Mouse (Mus musculus): ENCODE measurements around the gene Syna.

The Syna gene

GRCm38 (mm10) chr5:134560071-134560449, at the start of gene Syna:
Syna (minus strand) TSS chr5:134560171.
- no peak for DNase-seq (ENCODE audit: low spot score)

GRCm38 (mm10) chr5:134607121-134607520, 47.1 kb upstream of the Syna start:
- DNase-seq (ENCODE audit: low spot score), result no peak

DNA sequence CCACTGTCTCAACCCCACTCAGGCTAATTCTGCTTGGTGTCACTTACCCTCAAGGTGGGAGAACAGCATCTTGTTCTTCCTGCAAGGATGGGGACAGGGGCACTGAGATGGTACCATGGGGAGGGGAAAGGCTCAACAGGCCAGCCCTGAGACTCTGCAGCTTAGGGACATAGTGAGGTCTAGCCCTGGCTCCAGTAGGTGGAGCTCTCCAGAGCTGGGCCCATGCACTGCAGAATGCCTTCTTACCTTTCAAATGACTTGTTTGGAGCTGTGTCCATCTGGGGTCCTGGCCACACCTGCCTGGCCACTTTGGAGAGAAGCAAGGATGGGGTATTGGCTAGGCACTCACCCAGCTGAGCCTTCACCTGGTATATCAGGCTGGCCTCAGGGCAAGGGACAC, 46.3 kb upstream of the Syna start:
- no peak for DNase-seq (ENCODE audit: low spot score)

DNA sequence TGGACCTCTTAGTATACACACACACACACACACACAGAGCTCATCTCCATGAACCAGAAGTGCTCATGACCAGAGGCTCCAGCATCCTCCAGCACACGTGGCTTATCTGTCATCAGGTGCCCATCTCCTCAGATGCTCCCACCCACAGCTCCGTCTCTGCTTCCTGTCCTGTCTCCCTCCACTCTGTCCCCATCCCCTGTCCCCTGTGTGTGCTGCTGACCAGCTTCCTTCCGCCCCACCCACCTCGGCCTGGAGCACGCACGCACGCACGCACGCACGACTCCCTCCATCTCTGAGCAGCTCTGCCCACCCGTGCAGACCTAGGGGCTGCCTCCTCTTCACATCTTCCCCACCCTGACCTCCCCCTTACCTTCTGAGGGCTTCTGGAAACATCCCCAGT, 44.4 kb upstream of the Syna start:
- no peak for DNase-seq (ENCODE audit: low spot score)

DNA sequence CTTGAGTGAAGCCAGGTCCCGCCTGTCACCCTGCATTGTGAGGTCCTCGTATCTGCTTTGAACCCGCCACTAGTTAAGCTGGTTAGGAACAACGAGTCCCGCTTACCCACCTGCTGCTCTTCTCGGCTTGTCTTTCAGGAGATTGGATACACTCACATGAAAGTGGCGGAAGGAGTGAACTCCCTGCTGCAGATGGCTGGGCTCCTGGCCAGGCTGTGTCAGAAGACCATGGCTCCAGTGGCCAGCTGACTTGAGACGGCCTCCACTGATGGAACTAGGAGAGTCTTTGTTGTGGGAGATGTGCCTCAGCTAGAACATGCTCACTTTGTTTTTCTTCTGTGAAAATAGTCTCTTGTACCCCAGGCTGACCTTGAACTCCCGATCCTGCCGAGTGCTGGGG, 37.7 kb upstream of the Syna start:
- no peak for DNase-seq (ENCODE audit: low spot score)

DNA sequence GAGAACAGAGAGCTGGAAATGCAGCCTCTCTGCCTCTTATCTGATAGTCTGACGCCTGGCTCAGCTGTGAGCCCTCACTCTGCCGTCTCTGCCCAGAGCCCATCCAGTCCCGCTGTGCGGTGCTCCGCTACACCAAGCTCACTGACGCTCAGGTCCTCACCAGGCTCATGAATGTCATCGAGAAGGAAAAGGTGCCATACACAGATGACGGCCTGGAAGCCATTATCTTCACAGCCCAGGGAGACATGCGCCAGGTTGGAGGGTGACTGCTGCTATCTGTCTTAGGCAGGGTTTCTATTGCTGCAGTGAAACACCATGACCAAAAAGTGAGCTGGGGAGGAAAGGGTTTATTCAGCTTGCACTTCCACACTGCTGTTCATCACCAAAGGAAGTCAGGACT, 33.1 kb upstream of the Syna start:
- no peak for DNase-seq (ENCODE audit: low spot score)

DNA sequence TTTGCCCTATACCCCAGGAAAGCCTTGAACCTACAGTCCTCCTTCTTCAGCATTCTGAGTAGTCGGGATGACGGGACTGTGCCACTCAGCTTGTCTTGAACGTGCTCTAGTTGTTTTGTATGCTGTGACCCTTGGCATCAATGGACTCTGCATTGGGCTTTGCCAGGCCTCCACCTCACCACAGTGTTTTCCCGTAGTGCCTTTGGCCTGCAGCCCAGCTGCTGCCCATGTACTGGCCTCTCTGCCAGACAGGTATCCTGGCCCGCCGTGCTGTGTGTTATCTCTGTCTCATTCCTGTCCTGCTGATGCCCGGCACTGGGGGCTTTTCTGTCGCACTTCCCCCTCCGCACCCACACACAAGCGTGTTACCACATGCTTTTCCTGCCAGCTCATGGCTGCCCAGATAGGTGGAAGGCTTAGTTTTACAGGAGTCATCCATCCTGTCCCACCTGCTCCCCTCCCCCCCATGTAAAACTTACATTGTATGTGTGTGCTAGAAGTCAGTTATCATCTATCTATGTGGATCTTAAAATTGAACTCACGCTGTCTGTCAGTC, 32.1 kb upstream of the Syna start:
- DNase-seq (ENCODE audit: low spot score), result no peak

DNA sequence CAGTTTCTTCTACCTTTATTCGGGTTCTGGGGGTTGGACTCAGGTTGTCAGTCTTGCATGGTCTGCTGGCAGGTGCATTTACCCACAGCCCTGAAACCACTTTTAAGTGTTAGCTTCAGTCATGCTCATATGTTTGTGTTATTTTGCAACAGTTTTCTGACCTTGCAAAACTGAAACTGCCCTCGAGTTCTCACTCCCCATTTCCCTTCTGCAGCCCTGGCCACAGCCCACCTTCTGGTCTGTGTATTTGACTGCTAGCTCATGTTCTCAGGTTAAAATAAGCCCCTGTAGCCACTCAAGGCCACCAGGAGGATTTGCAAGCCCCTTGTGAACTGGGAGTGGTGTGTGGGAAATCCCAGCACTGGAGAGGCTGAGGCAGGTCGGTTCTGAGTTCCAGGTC, 29.9 kb upstream of the Syna start:
- no peak for DNase-seq (ENCODE audit: low spot score)

DNA sequence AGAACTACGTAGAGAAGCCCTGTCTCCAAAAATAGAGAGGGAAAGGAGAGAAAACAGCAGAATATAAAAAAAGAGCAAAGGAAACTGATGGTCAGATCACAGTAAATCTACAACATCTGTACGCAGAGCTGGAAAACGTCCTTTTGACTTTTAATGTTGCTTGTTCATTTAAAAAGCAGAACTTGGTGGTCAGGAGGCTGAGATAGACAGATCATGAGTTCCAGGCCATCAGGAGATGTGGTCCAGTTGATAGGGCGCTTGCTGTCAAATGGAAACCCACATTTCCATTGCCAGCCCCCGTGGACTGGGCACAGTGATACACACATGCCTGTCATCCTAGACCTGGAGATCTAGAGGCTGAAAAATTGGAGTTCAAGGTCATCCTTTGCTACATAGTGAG, 24.8 kb upstream of the Syna start:
- no peak for DNase-seq (ENCODE audit: low spot score)

- DNase-seq (ENCODE audit: low spot score), result no peak
Measured at GRCm38 (mm10) chr5:134583884-134584213, 23.9 kb upstream of the Syna start.

DNA sequence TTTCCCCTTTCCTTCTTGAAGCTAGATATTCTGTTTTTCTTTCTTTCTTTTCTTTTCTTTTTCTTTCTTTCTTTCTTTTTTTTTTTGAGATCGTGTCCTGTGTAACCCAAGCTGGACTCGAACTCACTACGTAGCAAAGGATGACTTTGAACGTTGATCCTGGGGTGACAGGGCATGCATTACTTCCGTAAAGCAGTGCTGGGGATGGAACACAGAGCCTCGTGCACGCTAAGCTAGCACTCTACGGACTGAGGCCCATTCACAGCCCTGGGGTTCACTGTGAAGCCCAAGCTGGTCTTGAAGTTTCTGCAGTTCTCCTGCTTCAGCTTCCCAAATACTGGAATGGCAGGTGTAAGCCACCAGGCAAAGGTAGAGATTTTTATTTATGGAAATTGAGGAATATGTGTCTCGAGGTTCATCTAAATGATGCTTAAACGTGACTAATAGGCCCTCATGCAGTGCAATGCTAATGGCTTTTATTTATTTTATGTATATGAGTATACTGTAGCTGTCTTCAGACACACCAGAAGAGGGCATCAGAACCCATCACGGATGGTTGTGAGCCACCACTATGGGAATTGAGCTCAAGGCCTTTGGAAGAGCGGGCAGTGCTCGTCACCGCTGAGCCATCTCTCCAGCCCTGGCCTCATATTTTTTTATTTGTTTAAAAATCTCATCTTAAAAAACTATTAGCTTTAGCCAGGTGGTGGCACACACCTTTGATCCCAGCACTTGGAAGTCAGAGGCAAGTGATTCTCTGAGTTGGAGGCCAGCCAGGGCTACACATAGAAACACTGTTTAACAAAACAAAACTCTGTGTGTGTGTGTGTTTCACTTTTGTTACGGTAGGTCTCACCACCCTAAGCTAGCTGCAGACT, 23.3 kb upstream of the Syna start:
- DNase-seq (ENCODE audit: low spot score), result no peak

DNA sequence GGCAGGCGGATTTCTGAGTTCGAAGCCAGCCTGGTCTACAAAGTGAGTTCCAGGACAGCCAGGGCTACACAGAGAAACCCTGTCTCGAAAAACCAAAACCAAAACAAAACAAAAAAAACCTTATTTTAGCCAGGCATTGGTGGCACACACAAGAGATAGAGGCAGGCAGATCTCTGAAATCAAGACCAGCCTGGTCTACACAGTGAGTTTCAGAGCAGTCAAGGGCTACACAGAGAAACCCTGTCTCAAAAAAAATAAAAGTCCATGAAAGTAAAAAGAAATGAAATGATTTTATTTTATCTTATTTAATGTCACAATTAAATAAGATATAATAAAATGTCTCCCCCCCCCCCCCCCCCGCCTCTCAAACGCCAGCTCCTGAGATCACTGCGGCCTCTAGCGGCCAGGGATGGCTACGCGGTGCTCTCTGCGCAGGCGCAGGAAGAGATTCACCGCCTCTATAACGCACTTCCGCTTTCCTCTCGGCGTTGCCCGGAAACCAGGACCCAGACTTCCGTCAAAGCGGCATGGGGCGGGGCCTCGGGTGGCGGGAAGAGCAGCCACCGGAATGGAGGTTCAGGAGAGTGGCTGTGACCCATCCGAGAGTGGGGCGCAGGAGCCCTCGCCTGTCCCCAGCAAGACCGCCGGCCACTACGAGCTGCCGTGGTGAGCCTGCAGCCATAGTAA, 22.4 kb upstream of the Syna start:
- DNase-seq (ENCODE audit: low spot score), result peak; percentile 98

DNA sequence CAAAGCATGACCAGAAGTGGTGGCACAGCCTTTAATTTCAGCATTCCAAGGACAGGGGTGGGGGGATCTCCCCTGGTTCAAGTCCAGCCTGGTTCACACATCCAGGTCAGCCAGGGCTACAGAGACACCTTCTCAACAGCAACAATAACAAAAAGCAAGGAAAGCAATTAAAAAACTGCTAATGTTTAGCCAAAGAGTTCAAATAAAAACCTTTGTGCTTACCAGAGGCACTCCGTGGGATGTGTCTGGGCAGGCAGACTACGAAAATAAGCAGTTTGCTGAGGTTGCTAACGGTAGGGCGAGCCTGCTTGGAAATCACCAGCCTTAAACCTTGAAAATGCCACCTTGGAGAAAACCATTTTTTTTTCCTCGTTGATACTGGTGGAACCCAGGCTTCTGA, 21.2 kb upstream of the Syna start, which contains the start of gene Rfc2:
Gene Rfc2 (plus strand): TSS at position 221 of the 400 bp plus-strand sequence.
- DNase-seq (ENCODE audit: low spot score), result no peak

DNA sequence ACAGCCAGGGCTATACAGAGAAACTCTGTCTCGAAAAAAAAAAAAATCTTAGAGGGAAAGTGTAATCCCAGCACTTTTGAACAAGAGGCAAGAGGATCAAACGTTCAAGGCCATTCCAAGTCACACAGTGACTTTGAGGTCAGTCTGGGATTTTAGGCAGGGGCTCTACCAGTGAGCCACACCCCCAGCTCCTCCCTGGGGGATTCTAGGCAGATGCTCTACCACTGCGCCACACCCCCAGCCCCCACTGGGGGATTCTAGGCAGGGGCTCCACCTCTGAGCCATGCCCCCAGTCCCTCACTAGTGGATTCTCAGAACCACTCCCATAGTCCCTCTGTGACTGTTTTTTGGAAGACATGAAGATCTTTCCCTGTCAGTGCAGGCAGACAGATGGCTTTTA, 19.2 kb upstream of the Syna start:
- DNase-seq (ENCODE audit: low spot score), result no peak

DNA sequence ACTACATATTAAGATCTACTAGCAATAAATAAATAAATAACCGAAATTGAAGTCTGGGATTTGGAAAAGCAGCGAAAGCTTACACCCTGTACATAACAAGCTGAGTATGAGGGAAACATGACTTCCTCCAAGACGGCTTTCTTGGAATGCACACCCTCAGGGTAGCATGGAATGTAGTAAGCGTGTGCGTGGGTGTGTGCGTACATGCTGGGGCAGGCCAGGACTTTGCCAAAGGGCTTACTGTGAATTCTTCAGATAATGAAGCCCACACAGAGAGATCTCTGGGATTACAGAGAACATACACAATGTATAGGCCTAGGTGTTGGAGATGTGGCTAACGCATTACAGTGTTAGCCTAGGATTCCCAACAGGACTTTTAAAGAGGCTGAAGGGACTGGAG, 17.6 kb upstream of the Syna start:
- no peak for DNase-seq (ENCODE audit: low spot score)

DNA sequence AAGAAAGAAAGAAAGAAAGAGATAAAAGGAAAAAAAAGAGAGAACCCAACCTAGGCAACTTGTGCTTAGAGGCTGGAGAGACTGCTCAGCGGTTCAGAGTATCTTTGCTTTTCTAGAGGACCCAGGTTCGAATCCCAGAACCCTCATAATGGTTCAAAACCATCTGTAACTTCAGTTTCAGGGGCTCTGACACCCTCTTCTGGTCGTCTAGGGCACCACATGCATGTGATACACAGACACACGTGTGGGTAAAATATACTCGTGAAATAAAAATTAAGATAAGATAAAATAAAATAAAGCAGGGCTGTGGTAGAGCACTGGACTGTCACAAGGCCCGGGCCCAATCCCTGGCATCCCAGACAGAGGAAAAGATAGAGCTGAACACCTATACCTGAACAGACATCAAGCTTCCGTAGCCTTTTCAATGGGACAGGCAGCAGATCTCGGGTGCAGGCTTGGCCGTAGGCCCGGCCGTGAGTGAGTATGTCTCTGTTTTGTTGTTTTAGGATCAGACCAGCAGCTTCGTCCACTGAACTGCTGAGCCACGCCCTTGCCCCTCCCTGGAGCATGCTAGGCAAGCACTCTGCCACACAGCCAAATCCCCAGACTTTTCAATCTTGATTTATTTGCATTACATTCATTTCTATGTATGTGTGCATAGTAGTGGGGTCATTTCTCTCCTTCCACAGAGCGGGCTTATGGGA, 16.7 kb upstream of the Syna start:
- no peak for DNase-seq (ENCODE audit: low spot score)

DNA sequence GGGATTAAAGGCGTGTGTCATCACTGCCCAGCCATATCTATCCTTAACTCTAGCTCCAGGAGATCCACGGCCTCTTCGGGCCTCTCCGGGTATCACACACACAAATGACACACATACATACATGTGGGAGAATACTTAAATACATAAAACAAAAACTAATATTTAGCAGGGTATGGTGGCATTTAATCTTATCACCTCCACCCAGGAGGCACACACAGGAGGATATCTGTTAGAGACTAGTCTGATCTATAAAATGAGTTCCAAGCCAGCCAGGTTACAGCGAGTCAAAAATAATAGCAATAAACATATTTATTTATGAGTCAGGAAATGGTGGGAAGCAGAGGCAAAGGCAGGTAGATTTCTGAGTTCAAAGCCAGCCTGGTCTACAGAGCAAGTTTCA, 15.9 kb upstream of the Syna start:
- DNase-seq (ENCODE audit: low spot score), result no peak

- no peak for DNase-seq (ENCODE audit: low spot score)
Measured at GRCm38 (mm10) chr5:134572508-134573214, 12.7 kb upstream of the Syna start.

GRCm38 (mm10) chr5:134571730-134572507, 11.9 kb upstream of the Syna start:
- peak; percentile 78 for DNase-seq (ENCODE audit: low spot score)

DNA sequence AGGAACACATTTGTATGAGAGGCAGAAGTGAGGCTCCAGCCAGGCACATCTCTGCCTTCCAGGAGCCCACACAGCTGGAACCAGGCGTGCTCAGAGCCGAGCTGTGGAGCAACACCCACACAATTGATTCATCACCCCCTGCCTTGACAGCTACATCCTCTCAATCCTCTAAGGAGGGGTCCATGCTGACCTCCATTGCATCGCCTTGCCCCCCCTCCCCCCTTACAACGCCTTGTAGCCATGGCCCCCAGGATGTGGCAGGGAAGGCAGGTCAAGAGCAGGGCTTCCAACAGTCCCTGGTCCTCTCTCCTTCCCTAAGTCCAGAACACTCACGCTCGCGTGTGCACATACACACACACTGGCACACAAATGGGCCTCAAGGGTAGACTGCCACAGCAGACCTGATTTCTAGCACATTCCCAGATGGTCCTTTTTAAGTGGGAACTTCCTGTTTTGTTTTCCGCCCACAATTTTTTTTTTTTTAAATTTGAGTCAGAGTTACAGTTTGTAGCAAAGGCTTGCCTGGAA, 9.1 kb upstream of the Syna start:
- peak; percentile 23 for DNase-seq (ENCODE audit: low spot score)

- peak; percentile 10 for DNase-seq (ENCODE audit: low spot score)
Measured at GRCm38 (mm10) chr5:134568030-134568429, 8.1 kb upstream of the Syna start.
